Mouse (Mus musculus): ENCODE results near the gene Pkhd1. TPM values are rescaled to one million over a fixed set of nuclear protein-coding genes. Genes with fewer than 3 reads are reported as not detected.
A peak's percentile ranks its signal among the peaks of the same experiment; 100 is the strongest.
"Not testable (repeated sequence)": the region's sequence is repeated elsewhere in the genome, so short reads cannot be mapped to it uniquely, and the experiment has no call there.

The Pkhd1 gene
- polyA plus RNA-seq, 2 experiments, result 0.15 TPM

DNA sequence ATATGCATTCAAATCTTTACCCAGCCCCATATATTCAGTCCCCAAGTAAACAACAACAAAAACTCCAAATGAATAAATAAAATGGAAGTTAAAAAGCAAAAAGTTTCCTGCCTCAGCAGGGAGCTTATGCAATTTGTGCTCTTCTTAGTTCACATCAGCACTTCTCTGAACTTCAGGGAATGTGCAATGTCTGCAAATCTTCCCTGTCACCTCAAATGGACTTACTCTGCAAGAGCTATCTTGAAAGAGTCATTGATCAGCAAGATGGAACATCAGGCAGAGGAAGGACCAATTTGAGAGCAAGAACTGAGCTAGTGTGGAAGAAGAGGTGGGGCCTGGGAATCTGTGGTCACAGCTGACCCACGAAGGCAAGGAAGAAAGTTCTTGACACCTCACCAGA is 163.2 kb downstream of the Pkhd1 start:
- no peaks in the 10 kb centered on the region for H3K9me3 ChIP-seq (ENCODE audit: control insufficient read depth, low read length)
- H3K4me1 ChIP-seq (replicated peaks; ENCODE audit: control insufficient read depth in 2 of 2, insufficient read depth in 2 of 2, low read length in 1 of 2), result no peaks in the 10 kb centered on the region
- H3K36me3 ChIP-seq (replicated peaks; ENCODE audit: control insufficient read depth, insufficient read depth, low read depth), result no peaks in the 10 kb centered on the region
- DNase-seq (ENCODE audit: low read depth in 3 of 3, low spot score in 3 of 3) (no peak), ATAC-seq (ENCODE audit: insufficient read depth) (no peak)
- H3K9ac ChIP-seq (replicated peaks), result no peak overlapping the region
- no peak overlapping the region for H3K27ac ChIP-seq
- 48% methylated on average over 1 of the region's 1 CpGs for WGBS (ENCODE audit: insufficient replicate concordance)
- no peak overlapping the region for H3K4me3 ChIP-seq (ENCODE audit: insufficient read depth in 1 of 2, low read depth in 2 of 2, low read length in 2 of 2)
- no peak overlapping the region for H3K4me2 ChIP-seq (ENCODE audit: low read depth)
- no peak for TF ChIP-seq EP300 (IDR thresholded peaks at IDR 0.05; ENCODE audit: low read depth)
- H3K27me3 ChIP-seq (ENCODE audit: control insufficient read depth, insufficient read depth, low read length), result no peaks in the 10 kb centered on the region

GRCm38 (mm10) chr1:20450074-20450473 is 167.8 kb downstream of the Pkhd1 start:
- Histone ChIP-seq H3K4me2 (ENCODE audit: low read depth) (no peak overlapping the region), H3K27ac (no peak overlapping the region), H3K27me3 (ENCODE audit: control insufficient read depth, insufficient read depth, low read length) (no peaks in the 10 kb centered on the region), H3K9me3 (ENCODE audit: control insufficient read depth, low read length) (no peaks in the 10 kb centered on the region), H3K4me3 (ENCODE audit: insufficient read depth in 1 of 2, low read depth in 2 of 2, low read length in 2 of 2) (no peak overlapping the region), H3K36me3 (replicated peaks; ENCODE audit: control insufficient read depth, insufficient read depth, low read depth) (no peaks in the 10 kb centered on the region), H3K9ac (replicated peaks) (no peak overlapping the region), H3K4me1 (replicated peaks; ENCODE audit: control insufficient read depth in 2 of 2, insufficient read depth in 2 of 2, low read length in 1 of 2) (no peaks in the 10 kb centered on the region)
- TF ChIP-seq CTCF (IDR thresholded peaks at IDR 0.05; ENCODE audit: low read depth), result peak; percentile 51
- no peak for TF ChIP-seq EP300 (IDR thresholded peaks at IDR 0.05; ENCODE audit: low read depth)
- 28% methylated on average over 10 of the region's 10 CpGs for WGBS (ENCODE audit: insufficient replicate concordance)
- no peak for ATAC-seq (ENCODE audit: insufficient read depth)
- no peak for DNase-seq (ENCODE audit: low read depth in 3 of 3, low spot score in 3 of 3)

DNA sequence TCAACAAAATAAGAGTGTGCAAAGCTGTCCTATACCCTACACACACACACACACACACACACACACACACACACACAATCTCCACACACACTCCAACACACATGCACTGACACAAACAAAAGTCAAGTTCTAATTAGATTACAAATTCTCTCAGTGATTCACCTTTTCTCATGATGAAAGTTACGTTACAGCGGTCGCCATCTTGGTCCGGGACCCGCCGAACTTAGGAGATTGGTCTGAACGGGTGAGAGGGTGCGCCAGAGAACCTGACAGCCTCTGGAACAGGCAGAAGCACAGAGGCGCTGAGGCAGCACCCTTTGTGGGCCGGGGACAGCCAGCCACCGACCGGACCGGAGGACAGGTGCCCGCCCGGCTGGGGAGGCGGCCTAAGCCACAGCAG is 185.8 kb downstream of the Pkhd1 start:
- ATAC-seq (ENCODE audit: insufficient read depth); H3K4me1 ChIP-seq (replicated peaks; ENCODE audit: control insufficient read depth in 2 of 2, insufficient read depth in 2 of 2, low read length in 1 of 2); H3K36me3 ChIP-seq (replicated peaks; ENCODE audit: control insufficient read depth, insufficient read depth, low read depth); H3K9me3 ChIP-seq (ENCODE audit: control insufficient read depth, low read length); H3K9ac ChIP-seq (replicated peaks); DNase-seq (ENCODE audit: low read depth in 3 of 3, low spot score in 3 of 3); H3K4me3 ChIP-seq (ENCODE audit: insufficient read depth in 1 of 2, low read depth in 2 of 2, low read length in 2 of 2); H3K27me3 ChIP-seq (ENCODE audit: control insufficient read depth, insufficient read depth, low read length); H3K27ac ChIP-seq; H3K4me2 ChIP-seq (ENCODE audit: low read depth): not testable (repeated sequence)
- WGBS (ENCODE audit: insufficient replicate concordance), result 74% methylated on average over 16 of the region's 16 CpGs

- Histone ChIP-seq H3K27me3 (ENCODE audit: control insufficient read depth, insufficient read depth, low read length) (no peaks in the 10 kb centered on the region), H3K4me2 (ENCODE audit: low read depth) (no peak overlapping the region), H3K4me3 (ENCODE audit: insufficient read depth in 1 of 2, low read depth in 2 of 2, low read length in 2 of 2) (no peak overlapping the region), H3K4me1 (replicated peaks; ENCODE audit: control insufficient read depth in 2 of 2, insufficient read depth in 2 of 2, low read length in 1 of 2) (no peaks in the 10 kb centered on the region), H3K9ac (replicated peaks) (no peak overlapping the region), H3K27ac (no peak overlapping the region), H3K36me3 (replicated peaks; ENCODE audit: control insufficient read depth, insufficient read depth, low read depth) (no peaks in the 10 kb centered on the region), H3K9me3 (ENCODE audit: control insufficient read depth, low read length) (no peaks in the 10 kb centered on the region)
- DNase-seq (ENCODE audit: low read depth in 3 of 3, low spot score in 3 of 3), result no peak
- ATAC-seq (ENCODE audit: insufficient read depth), result no peak
- WGBS (ENCODE audit: insufficient replicate concordance), result 62% methylated on average over 3 of the region's 3 CpGs
- no peak for TF ChIP-seq EP300 (IDR thresholded peaks at IDR 0.05; ENCODE audit: low read depth)
- TF ChIP-seq CTCF (IDR thresholded peaks at IDR 0.05; ENCODE audit: low read depth), result no peak
Measured at GRCm38 (mm10) chr1:20429056-20429394, 188.8 kb downstream of the Pkhd1 start.

DNA sequence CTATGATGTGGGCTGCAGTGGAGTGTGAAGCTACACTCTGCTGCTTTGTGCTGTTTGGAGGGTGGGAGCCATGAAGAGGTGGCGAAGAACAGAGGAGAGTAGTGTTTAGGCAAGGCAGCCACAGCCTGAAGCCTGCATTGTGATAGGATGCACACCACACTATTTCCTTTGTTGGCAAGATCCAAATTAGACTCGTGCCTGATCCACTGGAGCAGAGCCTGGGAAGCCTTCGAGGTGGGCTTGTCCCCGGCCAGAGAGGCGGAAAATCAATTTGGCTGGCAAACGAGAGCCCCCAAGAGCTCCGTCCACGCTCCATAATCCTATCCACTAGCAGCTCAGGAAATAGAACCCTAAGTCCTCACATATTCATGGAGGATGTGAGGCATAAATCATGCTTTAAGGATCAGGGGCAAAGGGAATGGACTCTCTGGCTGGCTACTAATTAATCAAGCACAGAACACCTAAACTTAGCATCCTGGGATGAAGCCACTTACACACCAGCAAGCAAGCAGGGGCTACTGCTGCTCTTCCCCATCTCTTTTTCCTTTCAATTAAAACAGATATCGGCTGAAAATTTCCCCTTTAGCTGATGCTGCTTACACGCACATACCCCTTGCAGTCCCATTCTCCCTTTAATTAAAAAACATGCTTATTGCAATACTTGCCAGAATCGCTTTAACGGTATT is 189.4 kb downstream of the Pkhd1 start:
- Histone ChIP-seq H3K36me3 (replicated peaks; ENCODE audit: control insufficient read depth, insufficient read depth, low read depth) (no peaks in the 10 kb centered on the region), H3K27ac (no peak overlapping the region), H3K9me3 (ENCODE audit: control insufficient read depth, low read length) (no peaks in the 10 kb centered on the region), H3K4me3 (ENCODE audit: insufficient read depth in 1 of 2, low read depth in 2 of 2, low read length in 2 of 2) (no peak overlapping the region), H3K27me3 (ENCODE audit: control insufficient read depth, insufficient read depth, low read length) (no peaks in the 10 kb centered on the region), H3K4me2 (ENCODE audit: low read depth) (no peak overlapping the region), H3K4me1 (replicated peaks; ENCODE audit: control insufficient read depth in 2 of 2, insufficient read depth in 2 of 2, low read length in 1 of 2) (no peaks in the 10 kb centered on the region), H3K9ac (replicated peaks) (no peak overlapping the region)
- ATAC-seq (ENCODE audit: insufficient read depth), result no peak
- 62% methylated on average over 12 of the region's 12 CpGs for WGBS (ENCODE audit: insufficient replicate concordance)
- no peak for TF ChIP-seq EP300 (IDR thresholded peaks at IDR 0.05; ENCODE audit: low read depth)
- TF ChIP-seq CTCF (IDR thresholded peaks at IDR 0.05; ENCODE audit: low read depth), result no peak
- DNase-seq (ENCODE audit: low read depth in 3 of 3, low spot score in 3 of 3), result no peak
